Mouse (Mus musculus) CH12.LX (cell line): ENCODE data around the gene Tmem121. TPM values are rescaled to one million over a fixed set of nuclear protein-coding genes. Genes with fewer than 3 reads are reported as not detected.

Experiments
- DNase-seq: peaks from one replicate; pipeline ENCODE4 v3.0.0-alpha.2; 2013; ENCODE audit errors: extremely low read depth
- H3K27ac ChIP-seq: 2 replicates; pipeline ENCODE4 v1.5.1; 2012; ENCODE audit warnings: low read depth, mild to moderate bottlenecking, control low read depth, moderate library complexity; ENCODE audit not compliant: insufficient read depth
- H3K27me3 ChIP-seq: replicated peaks from 2 replicates; pipeline ENCODE3; 2012; ENCODE audit warnings: inconsistent platforms
- H3K36me3 ChIP-seq, 2 experiments: replicated peaks in 1 of 2; 2 replicates each; pipeline versions ENCODE3 to v1.6.1; 2012; ENCODE audit warnings: inconsistent platforms in 1 of 2, low read length in 1 of 2, mild to moderate bottlenecking in 1 of 2, mixed read lengths in 1 of 2, moderate library complexity in 1 of 2; ENCODE audit not compliant: control insufficient read depth in 1 of 2, insufficient read depth in 1 of 2
- H3K4me1 ChIP-seq, 2 experiments: 2 replicates each; pipeline ENCODE4 v1.6.1; 2012; ENCODE audit warnings: inconsistent platforms in 1 of 2, moderate library complexity in 1 of 2; ENCODE audit not compliant: insufficient read depth in 2 of 2, control insufficient read depth in 1 of 2
- H3K4me2 ChIP-seq: 2 replicates; pipeline ENCODE4 v1.6.1; 2012; ENCODE audit warnings: low read depth, mild to moderate bottlenecking, control low read depth; ENCODE audit not compliant: poor library complexity, insufficient read depth, severe bottlenecking
- H3K4me3 ChIP-seq, 3 experiments: fragments of 150-350 bp in 1 of 3; sonication (generic) in 1 of 3; replicated peaks in 1 of 3; 2 replicates each; pipeline versions ENCODE3 to v1.5.1; 2011 to 2012; ENCODE audit warnings: low read depth in 2 of 3, low read length in 2 of 3, mild to moderate bottlenecking in 2 of 3, moderate library complexity in 2 of 3, control low read depth in 1 of 3, improper control_type of control experiment in 1 of 3, inconsistent platforms in 1 of 3, mixed read lengths in 1 of 3; ENCODE audit not compliant: poor library complexity in 1 of 3
- H3K79me2 ChIP-seq: replicated peaks from 2 replicates; pipeline ENCODE4 v1.6.1; 2012; ENCODE audit warnings: mild to moderate bottlenecking, moderate library complexity; ENCODE audit not compliant: control insufficient read depth, poor library complexity, insufficient read depth, severe bottlenecking; ENCODE audit errors: extremely low read depth
- H3K9ac ChIP-seq: 2 replicates; pipeline ENCODE4 v1.6.1; 2012; ENCODE audit warnings: low read depth, mild to moderate bottlenecking, control low read depth, moderate library complexity; ENCODE audit not compliant: insufficient read depth
- H3K9me3 ChIP-seq: replicated peaks from 2 replicates; pipeline ENCODE3; 2012; ENCODE audit warnings: low read length, inconsistent platforms, mixed read lengths
- BHLHE40 ChIP-seq: IDR thresholded peaks from 2 replicates; pipeline ENCODE4 v1.6.1; 2011; ENCODE audit warnings: mild to moderate bottlenecking, low read depth, low read length, improper control_type of control experiment
- CHD1 ChIP-seq: IDR thresholded peaks from 2 replicates; pipeline ENCODE4 v1.6.1; 2012; ENCODE audit warnings: low read depth, low read length, improper control_type of control experiment, inconsistent platforms
- CHD2 ChIP-seq: IDR thresholded peaks from 2 replicates; pipeline ENCODE4 v1.6.1; 2011; ENCODE audit warnings: low read length, improper control_type of control experiment
- CTCF ChIP-seq, 2 experiments: IDR thresholded peaks in 1 of 2; conservative IDR thresholded peaks in 1 of 2; 2 replicates each; pipeline ENCODE4 v1.5.1; 2011 to 2012; ENCODE audit warnings: low read depth in 2 of 2, low read length in 2 of 2, improper control_type of control experiment in 1 of 2, inconsistent platforms in 1 of 2, mild to moderate bottlenecking in 1 of 2, moderate library complexity in 1 of 2
- ELF1 ChIP-seq: IDR thresholded peaks from 2 replicates; pipeline ENCODE4 v1.6.1; 2014; ENCODE audit warnings: low read depth, mild to moderate bottlenecking, inconsistent platforms, low read length, improper control_type of control experiment
- EP300 ChIP-seq: IDR thresholded peaks from 2 replicates; pipeline ENCODE4 v1.6.1; 2011; ENCODE audit warnings: low read length, improper control_type of control experiment
- GABPA ChIP-seq: IDR thresholded peaks from 2 replicates; pipeline ENCODE4 v1.6.1; 2012; ENCODE audit warnings: low read depth, low read length, improper control_type of control experiment, inconsistent platforms; ENCODE audit not compliant: insufficient replicate concordance
- IRF4 ChIP-seq: IDR thresholded peaks from 2 replicates; pipeline ENCODE4 v1.6.1; 2014; ENCODE audit warnings: low read depth, mild to moderate bottlenecking, inconsistent platforms, low read length, improper control_type of control experiment
- JUN ChIP-seq: IDR thresholded peaks from 2 replicates; pipeline ENCODE4 v1.6.1; 2011; ENCODE audit warnings: low read depth, mild to moderate bottlenecking, low read length, improper control_type of control experiment, moderate library complexity; ENCODE audit not compliant: insufficient read depth
- JUND ChIP-seq: conservative IDR thresholded peaks from 2 replicates; pipeline ENCODE4 v1.6.1; 2011; ENCODE audit warnings: low read depth, low read length, improper control_type of control experiment
- KAT2A ChIP-seq: IDR thresholded peaks from 2 replicates; pipeline ENCODE4 v1.6.1; 2012; ENCODE audit warnings: low read length, improper control_type of control experiment, inconsistent platforms; ENCODE audit not compliant: insufficient replicate concordance
- MAFK ChIP-seq: IDR thresholded peaks from 2 replicates; pipeline ENCODE4 v1.6.1; 2011; ENCODE audit warnings: low read length, improper control_type of control experiment; ENCODE audit not compliant: insufficient replicate concordance
- MAX ChIP-seq: IDR thresholded peaks from 2 replicates; pipeline ENCODE4 v1.6.1; 2011; ENCODE audit warnings: low read length, improper control_type of control experiment
- MAZ ChIP-seq: IDR thresholded peaks from 2 replicates; pipeline ENCODE4 v1.6.1; 2012; ENCODE audit warnings: low read depth, mild to moderate bottlenecking, inconsistent platforms, low read length, improper control_type of control experiment, moderate library complexity
- MYC ChIP-seq: IDR thresholded peaks from 2 replicates; pipeline ENCODE4 v1.6.1; 2011; ENCODE audit warnings: low read depth, mild to moderate bottlenecking, improper control_type of control experiment, low read length
- NELFE ChIP-seq: IDR thresholded peaks from 2 replicates; pipeline ENCODE4 v1.6.1; 2011; ENCODE audit warnings: low read depth, low read length, improper control_type of control experiment
- NRF1 ChIP-seq: IDR thresholded peaks from 2 replicates; pipeline ENCODE4 v1.6.1; 2014; ENCODE audit warnings: low read depth, mild to moderate bottlenecking, inconsistent platforms, low read length, improper control_type of control experiment, moderate library complexity
- PAX5 ChIP-seq: IDR thresholded peaks from 2 replicates; pipeline ENCODE4 v1.6.1; 2012; ENCODE audit warnings: low read length, inconsistent platforms, mixed read lengths
- POLR2AphosphoS2 ChIP-seq: IDR thresholded peaks from 2 replicates; pipeline ENCODE4 v1.6.1; 2011; ENCODE audit warnings: low read depth, low read length, improper control_type of control experiment
- RAD21 ChIP-seq: IDR thresholded peaks from 2 replicates; pipeline ENCODE4 v1.6.1; 2011; ENCODE audit warnings: low read depth, mild to moderate bottlenecking, low read length, improper control_type of control experiment, moderate library complexity
- RCOR1 ChIP-seq: conservative IDR thresholded peaks from 2 replicates; pipeline ENCODE4 v1.6.1; 2012; ENCODE audit warnings: low read depth, mild to moderate bottlenecking, inconsistent platforms, low read length, improper control_type of control experiment
- SMC3 ChIP-seq: IDR thresholded peaks from 2 replicates; pipeline ENCODE4 v1.6.1; 2011; ENCODE audit warnings: low read depth, low read length, improper control_type of control experiment
- TBP ChIP-seq: conservative IDR thresholded peaks from 2 replicates; pipeline ENCODE4 v1.6.1; 2011; ENCODE audit warnings: low read depth, low read length, improper control_type of control experiment
- TCF12 ChIP-seq: IDR thresholded peaks from 2 replicates; pipeline ENCODE4 v1.6.1; 2014; ENCODE audit warnings: low read depth, mild to moderate bottlenecking, inconsistent platforms, low read length, improper control_type of control experiment
- UBTF ChIP-seq: IDR thresholded peaks from 2 replicates; pipeline ENCODE4 v1.6.1; 2012; ENCODE audit warnings: low read depth, mild to moderate bottlenecking, inconsistent platforms, low read length, improper control_type of control experiment, moderate library complexity
- USF1 ChIP-seq: IDR thresholded peaks from 2 replicates; pipeline ENCODE4 v1.6.1; 2014; ENCODE audit warnings: low read depth, mild to moderate bottlenecking, inconsistent platforms, low read length, improper control_type of control experiment
- USF2 ChIP-seq: conservative IDR thresholded peaks from 2 replicates; pipeline ENCODE4 v1.6.1; 2011; ENCODE audit warnings: low read depth, low read length, improper control_type of control experiment
- ZC3H11A ChIP-seq: IDR thresholded peaks from 2 replicates; pipeline ENCODE4 v1.6.1; 2012; ENCODE audit warnings: low read depth, mild to moderate bottlenecking, inconsistent platforms, low read length, improper control_type of control experiment
- ZMIZ1 ChIP-seq: IDR thresholded peaks from 2 replicates; pipeline ENCODE4 v1.6.1; 2012; ENCODE audit warnings: low read depth, mild to moderate bottlenecking, inconsistent platforms, low read length, improper control_type of control experiment
- ZNF384 ChIP-seq: IDR thresholded peaks from 2 replicates; pipeline ENCODE4 v1.6.1; 2012; ENCODE audit warnings: low read depth, low read length, improper control_type of control experiment, inconsistent platforms
- dilution Hi-C: fragments of 300-500 bp; cut with MboI; formaldehyde crosslinking; loops from 2 replicates; pipeline ENCODE4 v1.14.3; 2020; ENCODE audit warnings: low sequenced_read_pairs; ENCODE audit not compliant: extremely low pct_unique_long_range_greater_than_20kb, extremely low pct_ligation_motif_present
- in situ Hi-C: fragments of 300-500 bp; cut with MboI; formaldehyde crosslinking; loops from 3 replicates; pipeline ENCODE4 v1.14.3; 2019; ENCODE audit warnings: low sequenced_read_pairs, low pct_ligation_motif_present, low pct_unique_long_range_greater_than_20kb, mixed read lengths
- polyA plus RNA-seq: library from polyadenylated mRNA; unstranded; fragments of >175 nt; gene quantifications from 2 replicates; pipeline ENCODE4 v1.2.1, GENCODE M21; 2012; ENCODE audit warnings: low read depth; ENCODE audit not compliant: insufficient read length
- total RNA-seq, 2 experiments: library from RNA; depleted of rRNA; stranded (reverse); fragments of 300-350 nt in 1 of 2; fragments of >200 nt in 1 of 2; gene quantifications; 2 replicates each; pipeline ENCODE4 v1.2.3; 2012 to 2014

Gene Tmem121
- total and polyA plus RNA-seq, 3 experiments, result not detected

DNA sequence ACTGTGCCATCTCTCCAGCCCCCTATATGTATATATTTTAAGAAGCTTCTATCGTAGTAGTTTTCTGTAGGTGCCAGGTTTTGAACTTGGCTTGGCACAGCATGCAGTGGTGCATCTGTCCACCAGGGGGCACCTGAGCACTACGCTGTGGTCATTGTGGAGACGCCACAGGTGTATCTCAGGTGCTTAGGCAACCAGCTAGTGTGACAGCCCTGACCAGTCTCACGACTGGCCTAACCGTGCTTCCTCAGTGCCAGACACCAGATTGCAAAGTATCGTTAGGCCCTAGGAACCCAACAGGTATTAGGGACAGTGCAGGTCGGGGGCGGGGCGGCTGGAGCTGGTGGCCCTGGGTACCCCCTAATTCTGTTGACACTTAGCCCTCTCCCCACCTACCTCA lies 35.6 kb downstream of the Tmem121 start:
- Histone ChIP-seq H3K79me2 (no peaks in the 10 kb centered on the region), H3K4me3 (no peak overlapping the region), H3K27me3 (no peaks in the 10 kb centered on the region), H3K9me3 (no peaks in the 10 kb centered on the region), H3K9ac (no peak overlapping the region), H3K4me2 (peak overlapping the region; percentile 59), H3K27ac (no peak overlapping the region), H3K36me3 (no peaks in the 10 kb centered on the region), H3K4me1 (peaks cover 30 to 52% of the 10 kb centered on the region in 2 experiments)
- dilution Hi-C loops (no loop called here), in situ Hi-C loops (loop anchor here (5.0 to 25.0 kb wide), 4 partner anchors 36 to 1951 kb away; no protein-coding TSS in a partner anchor)
- TF ChIP-seq MYC, result peak; percentile 35; the same call in 1 of the 2 replicates
- TF ChIP-seq SMC3, result peak; percentile 82
- peak; percentile 49; the same call in 1 of the 2 replicates for TF ChIP-seq TCF12
- no peak for TF ChIP-seq CHD1
- TF ChIP-seq CTCF (conservative IDR thresholded peaks at IDR 0.05 in 1 of 2, IDR thresholded peaks at IDR 0.05 in 1 of 2; ENCODE audit: low read depth in 2 of 2, low read length in 2 of 2), result peak; percentile 90 to 92
- TF ChIP-seq KAT2A, result no peak
- peak; percentile 45 for TF ChIP-seq BHLHE40
- peak; percentile 80 for TF ChIP-seq RAD21
- TF ChIP-seq JUND, result no peak
- peak; percentile 46 for TF ChIP-seq ZC3H11A
- TF ChIP-seq NELFE, result 0 out of 2 replicates have a peak, but pooled peaks have one; percentile 28
- DNase-seq, result no peak

DNA sequence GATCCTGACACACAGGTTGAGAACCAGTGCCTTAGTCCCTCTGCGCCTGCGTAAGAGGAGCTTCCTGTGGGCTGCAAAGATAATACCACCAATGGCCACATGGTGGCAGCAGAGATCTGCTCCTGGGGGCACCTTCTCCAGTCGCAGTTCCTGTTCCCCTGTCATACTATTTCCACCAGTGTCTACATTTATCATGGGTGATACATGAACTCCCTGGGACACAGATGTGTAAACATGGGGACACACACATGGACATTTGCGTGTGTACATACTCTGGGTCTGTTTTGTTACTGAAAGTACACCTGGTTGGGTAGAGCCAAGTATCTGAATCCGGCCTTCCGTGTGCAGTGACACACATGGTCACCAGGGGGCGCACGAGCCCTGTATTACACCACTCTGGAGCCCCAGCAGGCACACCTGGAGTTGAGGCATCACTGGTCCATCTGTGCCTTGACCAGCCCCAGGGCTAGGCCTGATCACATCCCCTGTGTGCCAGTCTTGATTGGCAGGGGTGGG lies 36.4 kb downstream of the Tmem121 start:
- Histone ChIP-seq H3K36me3 (no peaks in the 10 kb centered on the region), H3K27me3 (no peaks in the 10 kb centered on the region), H3K4me2 (peak overlapping the region; percentile 59), H3K27ac (peak overlapping the region; percentile 85), H3K4me3 (peak overlapping the region; percentile 14 to 34 (median 25)), H3K9me3 (no peaks in the 10 kb centered on the region), H3K4me1 (peaks cover 39 to 61% of the 10 kb centered on the region in 2 experiments), H3K9ac (no peak overlapping the region), H3K79me2 (no peaks in the 10 kb centered on the region)
- peak; percentile 97 for DNase-seq
- in situ Hi-C loops (loop anchor here (5.0 to 25.0 kb wide), 4 partner anchors 35 to 1950 kb away; no protein-coding TSS in a partner anchor), dilution Hi-C loops (no loop called here)
- TF ChIP-seq ELF1 (peak; percentile 84), MAX (peak; percentile 91), CHD1 (no peak), ZC3H11A (peak; percentile 80), POLR2AphosphoS2 (no peak), RCOR1 (peak; percentile 81; the same call in 1 of the 2 replicates), KAT2A (0 out of 2 replicates have a peak, but pooled peaks have one; percentile 39), GABPA (no peak), CTCF (conservative IDR thresholded peaks at IDR 0.05 in 1 of 2, IDR thresholded peaks at IDR 0.05 in 1 of 2; ENCODE audit: low read depth in 2 of 2, low read length in 2 of 2) (peak; percentile 83 to 99), BHLHE40 (0 out of 2 replicates have a peak, but pooled peaks have one; percentile 38), SMC3 (peak; percentile 88), EP300 (peak; percentile 62), NELFE (peak; percentile 86), JUN (no peak; the same call in 1 of the 2 replicates), NRF1 (peak; percentile 98), MAZ (peak; percentile 79; the same call in 1 of the 2 replicates), USF1 (no peak), IRF4 (peak; percentile 72; the same call in 1 of the 2 replicates), CHD2 (peak; percentile 46; the same call in 1 of the 2 replicates), USF2 (no peak), ZMIZ1 (no peak; the same call in 1 of the 2 replicates), ZNF384 (no peak), TBP (0 out of 2 replicates have a peak, but pooled peaks have one; percentile 9), PAX5 (no peak), RAD21 (peak; percentile 77), MAFK (0 out of 2 replicates have a peak, but pooled peaks have one; percentile 35), UBTF (no peak)
